ENCODE assay signal across 8 mouse cellular contexts in the genomic region with DNA sequence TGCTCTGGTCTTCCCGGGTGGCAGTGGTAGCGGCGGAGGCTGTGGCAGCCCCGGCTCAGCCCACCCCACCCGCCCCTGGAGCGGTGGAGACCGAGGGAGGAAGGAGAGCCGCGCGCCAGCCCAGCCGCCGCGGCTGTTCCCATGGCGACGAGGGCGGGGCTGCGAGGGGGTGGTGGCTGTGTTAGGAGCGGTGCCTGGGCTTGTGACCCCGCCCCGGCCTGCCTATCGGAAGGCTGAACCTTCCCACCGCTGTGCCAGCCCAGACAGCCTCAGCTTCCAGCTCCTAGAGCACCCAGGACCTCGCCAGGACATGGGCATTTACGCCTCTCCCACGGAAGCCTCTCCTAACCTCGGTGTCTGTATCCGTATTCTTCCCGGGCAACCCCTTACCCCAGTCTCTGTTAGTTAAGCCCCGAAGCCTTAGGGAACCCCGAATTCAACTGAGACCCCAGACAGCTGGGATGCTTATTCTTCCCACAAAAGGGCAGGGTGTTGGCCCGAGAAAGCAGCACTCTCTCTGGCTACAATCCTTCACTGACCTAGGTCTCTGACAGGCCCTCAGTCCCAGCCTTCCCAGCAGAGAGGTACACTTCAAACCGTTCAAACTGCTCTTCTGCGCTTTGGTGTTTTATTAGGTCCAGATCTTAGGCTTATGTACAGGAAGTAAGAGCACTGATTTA. TPM values are rescaled to one million over a fixed set of nuclear protein-coding genes. Genes with fewer than 3 reads are reported as not detected.
DNase-seq lines count a peak whose midpoint lies in the region; ATAC-seq and TF ChIP-seq lines count a peak whose summit lies in the region.

A gene (minus strand): TSS at position 150 of the 680 bp plus-strand sequence.

- ATAC-seq in Patski = peak; percentile 88
- ATAC-seq in hindbrain, embryonic 11.5 days (ENCODE audit: low FRiP score) = peak; percentile 94

- no peaks in the 10 kb centered on the region for H3K9me3 ChIP-seq in hindbrain, embryonic 11.5 days (ENCODE audit: control insufficient read depth, low read length)

- in situ Hi-C loops in Patski (cut with MboI; ENCODE audit: low pct_unique_long_range_greater_than_20kb) = no loop called here

- no peak for TF ChIP-seq CTCF in Patski (IDR thresholded peaks at IDR 0.05)

- no peak for DNase-seq in Patski (ENCODE audit: low read depth, low spot score)
- peak; percentile 78 for DNase-seq in cerebellum, adult 9-11 months
- DNase-seq in frontal cortex, postnatal 10 days (ENCODE audit: low spot score in 2 of 2) = peak; percentile 90 to 92
- peak; percentile 97 for DNase-seq in hindbrain, embryonic 11.5 days (ENCODE audit: low spot score)
- DNase-seq in layer of hippocampus, postnatal 25 days (ENCODE audit: extremely low spot score in 1 of 2, low spot score in 1 of 2) = peak; percentile 91 to 92
- DNase-seq in lung, postnatal 14 days = peak; percentile 98
- DNase-seq in retina, adult 2 months (ENCODE audit: low read depth, low spot score) = peak; percentile 61
- peak; percentile 97 to 98 for DNase-seq in thymus, postnatal 36 days

- H3K27ac ChIP-seq in hindbrain, embryonic 11.5 days (ENCODE audit: low read depth, low read length) = peak within 1 kb of the TSS; percentile 96

- POLR2A ChIA-PET in Patski (lab: Charles Lee) = interaction anchor here (1.3 kb wide), 1 partner anchor 66 kb away, joined by 3 read pairs; no protein-coding TSS in a partner anchor

- H3K4me1 ChIP-seq in hindbrain, embryonic 11.5 days (replicated peaks; ENCODE audit: control insufficient read depth, insufficient read depth, low read length) = peaks cover 7% of the 10 kb centered on the region

- peak within 1 kb of the TSS; percentile 80 for H3K4me2 ChIP-seq in hindbrain, embryonic 11.5 days (replicated peaks; ENCODE audit: low read depth, low read length)

- peak within 1 kb of the TSS; percentile 93 for H3K4me3 ChIP-seq in hindbrain, embryonic 11.5 days (ENCODE audit: low read depth, low read length)

- no peaks in the 10 kb centered on the region for H3K27me3 ChIP-seq in Patski
- H3K27me3 ChIP-seq in hindbrain, embryonic 11.5 days (ENCODE audit: control insufficient read depth, insufficient read depth, low read length) = no peaks in the 10 kb centered on the region

- H3K9ac ChIP-seq in hindbrain, embryonic 11.5 days (ENCODE audit: low read depth, low read length) = peak within 1 kb of the TSS; percentile 95

- WGBS in hindbrain, embryonic 11.5 days = 8% methylated on average over 24 of the region's 33 CpGs

- peaks cover 8% of the 10 kb centered on the region; the same call in 1 of the 2 replicates for H3K36me3 ChIP-seq in hindbrain, embryonic 11.5 days (ENCODE audit: control insufficient read depth, insufficient read depth, low read length)

- CTCF ChIA-PET in Patski (lab: Charles Lee) = interaction anchor here (1.5 to 4.1 kb wide), 6 partner anchors 13 to 120 kb away, joined by 4 to 17 read pairs (median 6); no protein-coding TSS in a partner anchor

RNA-seq across cellular contexts. Expression of the gene that starts here (rescaled TPM):
- 81.0 TPM for polyA plus RNA-seq in Patski (2021)
- polyA plus RNA-seq in hindbrain, embryonic 11.5 days (2014; fragmentation: Nextera tagmentation; extraction: Ambion mirVana) = 123 and 136 TPM in 2 replicates
- 100 to 1,000 TPM; 560 to 594 TPM for total RNA-seq in layer of hippocampus, postnatal 25 days (2021)
